ENCODE assay signal across 21 mouse cellular contexts in genomic region chr13:20048837-20049160, GRCm38 (mm10). TPM values are rescaled to one million over a fixed set of nuclear protein-coding genes. Genes with fewer than 3 reads are reported as not detected.
DNase-seq lines count a peak whose midpoint lies in the region; ATAC-seq lines count a peak whose summit lies in the region.
"Had no signal": no experiment of that assay in that cellular context is flagged by ENCODE, and none has a peak within 500 bp of the region (broad histone marks: within the 10 kb centered on the region; RNA-seq: fewer than 3 reads in every experiment).

No protein-coding gene starts in this region.

- no peak for ATAC-seq in hindbrain, embryonic 15.5 days (ENCODE audit: low FRiP score, low read depth)
- ATAC-seq in hindbrain, embryonic 13.5 days (ENCODE audit: low FRiP score), result no peak
- peak; percentile 75 for ATAC-seq in forebrain, embryonic 11.5 days (replicated peaks; ENCODE audit: low FRiP score)
- ATAC-seq in midbrain, embryonic 12.5 days (ENCODE audit: low FRiP score, low read depth), result peak; percentile 62
- ATAC-seq: activated CD4-positive, CD25-positive, alpha-beta regulatory T cell, adult 4 months; intestine, embryonic 16.5 days; liver, embryonic 12.5 days; Patski had no signal

- H3K27ac ChIP-seq in hindbrain, embryonic 15.5 days (replicated peaks), result no peak overlapping the region
- H3K27ac ChIP-seq in hindbrain, embryonic 13.5 days, result no peak overlapping the region
- H3K27ac ChIP-seq in forebrain, embryonic 11.5 days (ENCODE audit: low read depth, low read length), result no peak overlapping the region
- peak overlapping the region; percentile 39; the same call in 1 of the 2 replicates for H3K27ac ChIP-seq in midbrain, embryonic 12.5 days (replicated peaks)
- H3K27ac ChIP-seq: kidney, embryonic 15.5 days; limb, embryonic 12.5 days; liver, embryonic 12.5 days had no signal

- peaks cover 6% of the 10 kb centered on the region; the same call in 1 of the 2 replicates for H3K4me1 ChIP-seq in hindbrain, embryonic 15.5 days (replicated peaks)
- H3K4me1 ChIP-seq in hindbrain, embryonic 13.5 days (replicated peaks), result peaks cover 5% of the 10 kb centered on the region; the same call in 1 of the 2 replicates
- peaks cover 4% of the 10 kb centered on the region; the same call in 1 of the 2 replicates for H3K4me1 ChIP-seq in forebrain, embryonic 11.5 days (replicated peaks; ENCODE audit: control insufficient read depth, insufficient read depth, low read length)
- H3K4me1 ChIP-seq in midbrain, embryonic 12.5 days, result peaks cover 9% of the 10 kb centered on the region
- H3K4me1 ChIP-seq: heart, embryonic 12.5 days; kidney, embryonic 15.5 days; limb, embryonic 12.5 days; liver, embryonic 12.5 days had no signal

- H3K36me3 ChIP-seq in hindbrain, embryonic 15.5 days, result no peaks in the 10 kb centered on the region
- no peaks in the 10 kb centered on the region for H3K36me3 ChIP-seq in hindbrain, embryonic 13.5 days
- H3K36me3 ChIP-seq in forebrain, embryonic 11.5 days (ENCODE audit: control insufficient read depth, insufficient read depth, low read length), result no peaks in the 10 kb centered on the region
- no peaks in the 10 kb centered on the region for H3K36me3 ChIP-seq in midbrain, embryonic 12.5 days
- H3K36me3 ChIP-seq: heart, embryonic 12.5 days; kidney, embryonic 15.5 days; limb, embryonic 12.5 days; liver, embryonic 12.5 days had no signal

- no peaks in the 10 kb centered on the region for H3K27me3 ChIP-seq in hindbrain, embryonic 15.5 days
- H3K27me3 ChIP-seq in hindbrain, embryonic 13.5 days, result no peaks in the 10 kb centered on the region
- no peaks in the 10 kb centered on the region for H3K27me3 ChIP-seq in forebrain, embryonic 11.5 days (ENCODE audit: control insufficient read depth, insufficient read depth, low read length)
- H3K27me3 ChIP-seq in midbrain, embryonic 12.5 days, result peaks cover 12% of the 10 kb centered on the region
- H3K27me3 ChIP-seq: heart, embryonic 12.5 days; kidney, embryonic 15.5 days; limb, embryonic 12.5 days; liver, embryonic 12.5 days; Patski had no signal

- WGBS in hindbrain, embryonic 15.5 days, result 39% methylated on average over 2 of the region's 2 CpGs
- WGBS in hindbrain, embryonic 13.5 days, result 47% methylated on average over 2 of the region's 2 CpGs
- WGBS in forebrain, embryonic 11.5 days, result 3% methylated on average over 2 of the region's 2 CpGs
- 2% methylated on average over 2 of the region's 2 CpGs for WGBS in midbrain, embryonic 12.5 days

- H3K4me3 ChIP-seq in hindbrain, embryonic 15.5 days, result no peak overlapping the region
- H3K4me3 ChIP-seq in hindbrain, embryonic 13.5 days, result no peak overlapping the region
- H3K4me3 ChIP-seq in forebrain, embryonic 11.5 days (ENCODE audit: low read depth, low read length), result no peak overlapping the region
- no peak overlapping the region for H3K4me3 ChIP-seq in midbrain, embryonic 12.5 days
- H3K4me3 ChIP-seq: heart, embryonic 12.5 days; kidney, embryonic 15.5 days; limb, embryonic 12.5 days; liver, embryonic 12.5 days; megakaryocyte, embryonic 14.5 days; myocyte had no signal

- H3K9me3 ChIP-seq in hindbrain, embryonic 15.5 days, result no peaks in the 10 kb centered on the region
- H3K9me3 ChIP-seq in hindbrain, embryonic 13.5 days, result no peaks in the 10 kb centered on the region
- no peaks in the 10 kb centered on the region for H3K9me3 ChIP-seq in forebrain, embryonic 11.5 days (ENCODE audit: control insufficient read depth, low read length)
- no peaks in the 10 kb centered on the region for H3K9me3 ChIP-seq in midbrain, embryonic 12.5 days
- H3K9me3 ChIP-seq: heart, embryonic 12.5 days; kidney, embryonic 15.5 days; limb, embryonic 12.5 days; liver, embryonic 12.5 days; megakaryocyte, embryonic 14.5 days had no signal

- peak; percentile 12 for DNase-seq in embryo, embryonic 10.5 days (ENCODE audit: low spot score)
- no peak for DNase-seq in embryo, embryonic 11 days
- no peak for DNase-seq in forebrain, embryonic 11.5 days (ENCODE audit: low spot score)
- DNase-seq in right cerebral cortex, adult 2 months (ENCODE audit: low spot score in 2 of 2), result no peak
- no peak for DNase-seq in right cerebral cortex, postnatal 36 days (ENCODE audit: low spot score in 2 of 2)
- DNase-seq: adrenal gland, postnatal 10 days; lung, adult 2 months; right cerebral cortex, adult 18-20 months; thymus, postnatal 14 days had no signal

- 0 out of 2 replicates have a peak overlapping the region, but pooled peaks have one; percentile 15 for H3K4me2 ChIP-seq in hindbrain, embryonic 15.5 days
- H3K4me2 ChIP-seq in hindbrain, embryonic 13.5 days, result no peak overlapping the region
- H3K4me2 ChIP-seq in forebrain, embryonic 11.5 days (ENCODE audit: low read depth, low read length, severe bottlenecking), result peak overlapping the region; percentile 15; the same call in 1 of the 2 replicates
- H3K4me2 ChIP-seq in midbrain, embryonic 12.5 days (replicated peaks), result peak overlapping the region; percentile 30
- H3K4me2 ChIP-seq: heart, embryonic 12.5 days; kidney, embryonic 15.5 days; limb, embryonic 12.5 days; liver, embryonic 12.5 days had no signal

- H3K9ac ChIP-seq in hindbrain, embryonic 15.5 days, result no peak overlapping the region
- H3K9ac ChIP-seq in hindbrain, embryonic 13.5 days, result no peak overlapping the region
- no peak overlapping the region for H3K9ac ChIP-seq in forebrain, embryonic 11.5 days (ENCODE audit: low read length)
- no peak overlapping the region for H3K9ac ChIP-seq in midbrain, embryonic 12.5 days (replicated peaks)
- H3K9ac ChIP-seq: heart, embryonic 12.5 days; kidney, embryonic 15.5 days; limb, embryonic 12.5 days; liver, embryonic 12.5 days had no signal

RNA-seq across cellular contexts. Expression of gene Elmo1, which starts 41.6 kb away (rescaled TPM):
- 39.7 and 47.9 TPM in 2 replicates for polyA plus RNA-seq in hindbrain, embryonic 15.5 days (2015; fragmentation: Nextera tagmentation; extraction: Ambion mirVana)
- polyA plus RNA-seq in hindbrain, embryonic 13.5 days (2015; fragmentation: Nextera tagmentation; extraction: Ambion mirVana), result 45.8 and 45.9 TPM in 2 replicates
- polyA plus RNA-seq in forebrain, embryonic 11.5 days (2014; fragmentation: Nextera tagmentation; extraction: Ambion mirVana), result 12.3 and 12.8 TPM in 2 replicates
- 24.1 and 25.5 TPM in 2 replicates for polyA plus RNA-seq in midbrain, embryonic 12.5 days (2016; fragmentation: Nextera tagmentation; extraction: Ambion mirVana)

Comparison
In these comparisons a context has a peak if more than half of its experiments do, and no peak if none do; other contexts are left out.
1. ATAC-seq: peak in forebrain, embryonic 11.5 days (single experiment) and midbrain, embryonic 12.5 days (single experiment); none in hindbrain, embryonic 15.5 days (single experiment) and hindbrain, embryonic 13.5 days (single experiment).